Mouse (Mus musculus): ENCODE data around the gene Ddx39b.

Gene Ddx39b

GRCm38 (mm10) chr17:35241305-35242014 is at the start of gene Ddx39b:
Ddx39b (plus strand) TSS chr17:35241746.
- DNase-seq, result peak; percentile 96

GRCm38 (mm10) chr17:35192924-35193323 is 48.6 kb upstream of the Ddx39b start:
- DNase-seq, result no peak

GRCm38 (mm10) chr17:35193881-35194843 is 47.4 kb upstream of the Ddx39b start, which contains the start of gene Ltb:
Ltb (plus strand) TSS chr17:35194439.
- no peak for DNase-seq

GRCm38 (mm10) chr17:35194844-35195630 is 46.5 kb upstream of the Ddx39b start:
- no peak for DNase-seq

- DNase-seq, result peak; percentile 71 to 91
Observed at GRCm38 (mm10) chr17:35195631-35196320, 45.8 kb upstream of the Ddx39b start.

GRCm38 (mm10) chr17:35196321-35196641 is 45.3 kb upstream of the Ddx39b start:
- DNase-seq, result peak in 1 of 2 experiments; percentile 25

- no peak for DNase-seq
Observed at GRCm38 (mm10) chr17:35197126-35197525, 44.4 kb upstream of the Ddx39b start.

- no peak for DNase-seq
Observed at GRCm38 (mm10) chr17:35198029-35198428, 43.5 kb upstream of the Ddx39b start.

GRCm38 (mm10) chr17:35198946-35199345 is 42.6 kb upstream of the Ddx39b start:
- DNase-seq, result no peak

- no peak for DNase-seq
Observed at GRCm38 (mm10) chr17:35200398-35200797, 41.1 kb upstream of the Ddx39b start.

- no peak for DNase-seq
Observed at GRCm38 (mm10) chr17:35201128-35201527, 40.4 kb upstream of the Ddx39b start.

GRCm38 (mm10) chr17:35201787-35202186 is 39.8 kb upstream of the Ddx39b start, which contains the start of gene Tnf:
Tnf (minus strand) TSS chr17:35202007.
- DNase-seq, result peak; percentile 36 to 66

- no peak for DNase-seq
Observed at GRCm38 (mm10) chr17:35202442-35202841, 39.1 kb upstream of the Ddx39b start.

GRCm38 (mm10) chr17:35204494-35205379 is 36.8 kb upstream of the Ddx39b start, which contains the start of gene Lta:
Lta (minus strand) TSS chr17:35205351.
- DNase-seq, result no peak

- DNase-seq, result no peak
Observed at GRCm38 (mm10) chr17:35205380-35205769, 36.2 kb upstream of the Ddx39b start.

- no peak for DNase-seq
Observed at GRCm38 (mm10) chr17:35209785-35210535, 31.6 kb upstream of the Ddx39b start.

- no peak for DNase-seq
Observed at GRCm38 (mm10) chr17:35210593-35210992, 31.0 kb upstream of the Ddx39b start.

GRCm38 (mm10) chr17:35213071-35213470 is 28.5 kb upstream of the Ddx39b start:
- DNase-seq, result no peak

- DNase-seq, result peak; percentile 55 to 56
Observed at GRCm38 (mm10) chr17:35218516-35219193, 22.9 kb upstream of the Ddx39b start.

GRCm38 (mm10) chr17:35219601-35220041 is 21.9 kb upstream of the Ddx39b start:
- DNase-seq, result peak; percentile 41 to 43
